Mouse (Mus musculus) CD8-positive naive resting alpha-beta T cell, adult 2 months (primary cell): ENCODE results near the gene Esyt2.

Experiments used
- DNase-seq, 2 experiments: peaks; one replicate each; pipeline ENCODE4 v3.0.0; 2022; ENCODE audit warnings: low read depth in 2 of 2, low spot score in 2 of 2

The Esyt2 gene

GRCm38 (mm10) chr12:116435232-116435631 is 154.2 kb downstream of the Esyt2 start:
- DNase-seq, result no peak

GRCm38 (mm10) chr12:116436125-116436524 is 155.1 kb downstream of the Esyt2 start:
- no peak for DNase-seq

GRCm38 (mm10) chr12:116438591-116438990 is 157.6 kb downstream of the Esyt2 start:
- no peak for DNase-seq
